Mouse (Mus musculus): ENCODE data around the gene Limk2. TPM values are rescaled to one million over a fixed set of nuclear protein-coding genes. Genes with fewer than 3 reads are reported as not detected.

Gene Limk2
- polyA plus RNA-seq, 1 experiment from 2014 or later = 134 TPM

DNA sequence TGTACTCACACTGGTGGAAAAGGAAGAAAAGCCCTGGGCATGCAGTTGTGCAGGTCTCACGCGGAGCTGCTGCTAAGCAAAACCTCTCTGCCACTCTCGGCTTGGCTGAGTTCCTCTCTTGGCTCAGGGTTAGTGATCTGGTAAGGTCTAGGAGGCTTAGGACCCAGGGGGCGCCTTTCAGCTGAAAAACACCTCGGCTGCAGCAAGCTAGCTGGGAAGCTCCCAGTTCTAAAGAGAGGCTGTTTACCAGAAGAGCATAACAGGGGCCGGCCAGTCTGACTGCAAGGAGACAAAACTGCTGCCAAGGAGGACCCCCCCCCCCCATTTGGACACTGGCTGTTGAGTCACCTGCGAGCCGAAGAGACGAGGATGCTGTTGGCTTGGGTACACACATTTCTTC, 78.4 kb downstream of the Limk2 start:
- Histone ChIP-seq H3K27ac (peak overlapping the region; percentile 67), H3K4me1 (replicated peaks) (peaks cover 30% of the 10 kb centered on the region), H3K4me3 (replicated peaks) (peak overlapping the region; percentile 61), H3K4me2 (replicated peaks) (peak overlapping the region; percentile 99), H3K36me3 (0 out of 2 replicates have a peak, but pooled peaks cover 10% of the 10 kb centered on the region), H3K9ac (replicated peaks) (peak overlapping the region; percentile 75), H3K27me3 (0 out of 2 replicates have a peak, but pooled peaks cover 5% of the 10 kb centered on the region), H3K9me3 (no peaks in the 10 kb centered on the region)
- 1% methylated on average over 9 of the region's 9 CpGs for WGBS
- peak; percentile 24; the same call in 1 of the 2 replicates for ATAC-seq

DNA sequence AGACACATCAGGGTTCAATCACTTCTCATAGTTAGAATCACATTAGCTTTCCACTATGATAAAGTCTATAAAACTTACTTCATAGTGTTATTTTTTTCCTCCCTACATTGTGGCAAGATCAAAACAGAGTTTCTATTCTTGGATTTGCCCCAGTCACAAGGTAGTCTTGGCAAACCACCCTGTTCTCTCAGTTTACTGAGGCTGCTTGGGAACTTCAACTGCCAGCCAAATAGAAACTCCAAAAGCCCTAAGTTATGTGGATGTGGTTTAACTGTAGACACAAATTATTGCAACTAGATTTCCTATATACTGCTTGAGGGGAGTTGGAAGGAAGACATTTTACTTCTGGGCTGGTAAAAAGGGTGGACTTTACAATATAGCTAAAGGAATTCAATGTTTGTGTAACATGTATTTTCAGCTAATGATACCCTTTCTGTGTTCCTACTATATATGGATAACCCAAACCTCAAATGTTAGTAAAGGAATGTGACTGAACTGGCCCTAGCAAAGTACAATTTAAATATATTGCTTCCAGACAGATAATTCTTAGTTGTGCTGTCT, 79.0 kb downstream of the Limk2 start, which contains the start of gene Pik3ip1:
Gene Pik3ip1, plus strand, starts transcription at position 511 of the 561 bp plus-strand sequence.
- Histone ChIP-seq H3K9me3 (no peaks in the 10 kb centered on the region), H3K27ac (peak within 1 kb of the TSS; percentile 67), H3K36me3 (0 out of 2 replicates have a peak, but pooled peaks cover 10% of the 10 kb centered on the region), H3K4me3 (replicated peaks) (peak within 1 kb of the TSS; percentile 61), H3K4me2 (replicated peaks) (peak within 1 kb of the TSS; percentile 99), H3K9ac (replicated peaks) (peak within 1 kb of the TSS; percentile 75), H3K4me1 (replicated peaks) (peaks cover 27% of the 10 kb centered on the region), H3K27me3 (0 out of 2 replicates have a peak, but pooled peaks cover 5% of the 10 kb centered on the region)
- ATAC-seq = no peak

GRCm38 (mm10) chr11:3328806-3329775, 79.9 kb downstream of the Limk2 start:
- Histone ChIP-seq H3K4me3 (replicated peaks) (no peak overlapping the region), H3K27me3 (0 out of 2 replicates have a peak, but pooled peaks cover 2% of the 10 kb centered on the region), H3K4me2 (replicated peaks) (no peak overlapping the region), H3K36me3 (0 out of 2 replicates have a peak, but pooled peaks cover 6% of the 10 kb centered on the region), H3K9ac (replicated peaks) (no peak overlapping the region), H3K9me3 (no peaks in the 10 kb centered on the region), H3K27ac (no peak overlapping the region), H3K4me1 (replicated peaks) (peaks cover 27% of the 10 kb centered on the region)
- 84% methylated on average over 11 of the region's 11 CpGs for WGBS
- no peak for ATAC-seq

- no peak overlapping the region for H3K4me3 ChIP-seq (replicated peaks)
- no peak overlapping the region for H3K4me2 ChIP-seq (replicated peaks)
- no peaks in the 10 kb centered on the region for H3K9me3 ChIP-seq
- no peaks in the 10 kb centered on the region for H3K36me3 ChIP-seq
- peaks cover 27% of the 10 kb centered on the region for H3K4me1 ChIP-seq (replicated peaks)
- no peak overlapping the region for H3K27ac ChIP-seq
- 83% methylated on average over 5 of the region's 5 CpGs for WGBS
- H3K27me3 ChIP-seq = no peaks in the 10 kb centered on the region
- H3K9ac ChIP-seq (replicated peaks) = no peak overlapping the region
- ATAC-seq = no peak
These were observed 80.7 kb downstream of the Limk2 start for GRCm38 (mm10) chr11:3328271-3328670.

GRCm38 (mm10) chr11:3318286-3318685, 90.7 kb downstream of the Limk2 start:
- ATAC-seq = no peak
- WGBS = 94% methylated on average over 3 of the region's 3 CpGs
- Histone ChIP-seq H3K4me2 (replicated peaks) (no peak overlapping the region), H3K4me3 (replicated peaks) (no peak overlapping the region), H3K9ac (replicated peaks) (no peak overlapping the region), H3K9me3 (no peaks in the 10 kb centered on the region), H3K36me3 (peaks cover 5% of the 10 kb centered on the region; the same call in 1 of the 2 replicates), H3K27me3 (no peaks in the 10 kb centered on the region), H3K27ac (no peak overlapping the region), H3K4me1 (replicated peaks) (no peaks in the 10 kb centered on the region)

GRCm38 (mm10) chr11:3314148-3314547, 94.8 kb downstream of the Limk2 start:
- Histone ChIP-seq H3K27me3 (no peaks in the 10 kb centered on the region), H3K4me1 (replicated peaks) (no peaks in the 10 kb centered on the region), H3K27ac (no peak overlapping the region), H3K36me3 (peaks cover 45% of the 10 kb centered on the region), H3K4me3 (replicated peaks) (no peak overlapping the region), H3K9me3 (no peaks in the 10 kb centered on the region), H3K4me2 (replicated peaks) (no peak overlapping the region), H3K9ac (replicated peaks) (no peak overlapping the region)
- 35% methylated on average over 2 of the region's 2 CpGs for WGBS
- peak; percentile 55; the same call in 1 of the 2 replicates for ATAC-seq

DNA sequence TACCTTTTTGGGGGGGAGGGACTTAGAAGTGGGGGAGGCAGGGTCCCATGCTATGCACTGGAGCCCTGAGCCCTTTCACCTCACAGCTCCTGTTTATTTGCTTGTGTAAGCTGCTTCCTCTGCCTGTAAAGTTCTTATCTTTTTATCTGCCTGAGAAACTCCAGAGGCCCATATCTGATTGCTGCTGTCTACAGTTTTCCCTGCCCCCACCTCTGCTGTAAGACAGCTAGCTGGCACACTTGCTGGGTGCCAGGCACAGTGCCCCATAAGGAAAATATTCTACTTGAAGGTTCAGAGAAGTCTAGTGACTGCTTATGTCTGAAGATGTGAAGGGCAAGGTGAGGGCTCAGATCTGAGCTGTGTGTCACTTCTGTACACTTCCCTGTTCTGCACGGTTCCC, 95.7 kb downstream of the Limk2 start:
- peaks cover 53% of the 10 kb centered on the region for H3K36me3 ChIP-seq

GRCm38 (mm10) chr11:3311586-3312347, 97.2 kb downstream of the Limk2 start:
- no peak overlapping the region for H3K27ac ChIP-seq
- no peaks in the 10 kb centered on the region for H3K27me3 ChIP-seq
- WGBS = 89% methylated on average over 10 of the region's 10 CpGs
- no peak for ATAC-seq
- H3K9ac ChIP-seq (replicated peaks) = no peak overlapping the region; the same call in 1 of the 2 replicates
- H3K4me2 ChIP-seq (replicated peaks) = no peak overlapping the region
- no peak overlapping the region for H3K4me3 ChIP-seq (replicated peaks)
- H3K4me1 ChIP-seq (replicated peaks) = no peaks in the 10 kb centered on the region
- H3K9me3 ChIP-seq = no peaks in the 10 kb centered on the region
- peaks cover 65% of the 10 kb centered on the region for H3K36me3 ChIP-seq

More for the DNA sequence above, 95.7 kb downstream of the Limk2 start:
- Histone ChIP-seq H3K4me1 (replicated peaks) (no peaks in the 10 kb centered on the region), H3K9ac (replicated peaks) (no peak overlapping the region), H3K4me2 (replicated peaks) (no peak overlapping the region), H3K9me3 (no peaks in the 10 kb centered on the region), H3K27ac (no peak overlapping the region), H3K27me3 (no peaks in the 10 kb centered on the region), H3K4me3 (replicated peaks) (no peak overlapping the region)
- 96% methylated on average over 1 of the region's 1 CpGs for WGBS
- no peak for ATAC-seq

DNA sequence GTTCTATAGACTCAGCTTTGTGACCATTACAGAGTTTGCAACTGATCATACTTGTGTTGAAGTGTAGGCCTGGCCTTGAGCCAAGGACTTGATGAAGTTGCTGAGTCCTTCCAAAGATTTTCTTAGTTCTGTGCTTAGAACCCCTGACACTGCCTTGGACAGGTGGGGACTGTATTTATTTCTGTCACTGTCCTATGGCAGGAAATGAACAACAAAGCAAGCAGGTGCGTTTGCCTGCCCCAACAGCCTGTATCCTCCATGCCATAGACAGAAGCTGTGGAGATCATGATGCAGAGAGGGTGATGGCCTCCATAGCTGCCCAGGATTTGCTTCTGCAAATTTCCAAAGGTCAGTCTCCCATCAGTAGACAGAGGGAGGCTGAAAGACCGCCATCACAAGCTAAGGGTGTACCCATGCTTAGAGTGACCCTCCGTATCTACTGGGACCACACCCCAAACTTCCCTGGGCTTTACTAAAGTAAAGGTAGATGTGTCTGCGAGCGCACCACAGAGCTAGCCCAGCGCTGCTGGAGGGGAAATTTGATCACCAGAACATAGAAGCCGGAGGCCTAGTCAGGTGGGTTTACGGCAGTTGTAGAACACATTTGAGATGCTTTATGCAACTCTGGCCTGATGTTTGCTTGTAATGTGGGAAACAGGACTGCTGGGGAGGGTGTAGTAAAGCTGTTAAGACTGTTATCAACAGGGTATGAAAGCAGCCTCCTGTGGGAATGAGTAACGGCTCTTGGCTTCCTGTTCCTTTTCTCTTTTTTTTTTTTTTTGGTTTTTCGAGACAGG, 98.0 kb downstream of the Limk2 start:
- H3K36me3 ChIP-seq = peaks cover 73% of the 10 kb centered on the region
- 94% methylated on average over 10 of the region's 10 CpGs for WGBS

GRCm38 (mm10) chr11:3309884-3310283, 99.1 kb downstream of the Limk2 start:
- Histone ChIP-seq H3K4me3 (replicated peaks) (no peak overlapping the region), H3K4me2 (replicated peaks) (no peak overlapping the region), H3K27me3 (no peaks in the 10 kb centered on the region), H3K9me3 (no peaks in the 10 kb centered on the region), H3K27ac (no peak overlapping the region), H3K36me3 (peaks cover 84% of the 10 kb centered on the region), H3K4me1 (replicated peaks) (no peaks in the 10 kb centered on the region), H3K9ac (replicated peaks) (no peak overlapping the region)
- no peak for ATAC-seq
- WGBS = 91% methylated on average over 4 of the region's 4 CpGs

More for the DNA sequence above, 98.0 kb downstream of the Limk2 start:
- Histone ChIP-seq H3K9me3 (no peaks in the 10 kb centered on the region), H3K4me2 (replicated peaks) (no peak overlapping the region), H3K4me3 (replicated peaks) (no peak overlapping the region), H3K27me3 (no peaks in the 10 kb centered on the region), H3K4me1 (replicated peaks) (no peaks in the 10 kb centered on the region), H3K27ac (no peak overlapping the region), H3K9ac (replicated peaks) (no peak overlapping the region)
- ATAC-seq = no peak

DNA sequence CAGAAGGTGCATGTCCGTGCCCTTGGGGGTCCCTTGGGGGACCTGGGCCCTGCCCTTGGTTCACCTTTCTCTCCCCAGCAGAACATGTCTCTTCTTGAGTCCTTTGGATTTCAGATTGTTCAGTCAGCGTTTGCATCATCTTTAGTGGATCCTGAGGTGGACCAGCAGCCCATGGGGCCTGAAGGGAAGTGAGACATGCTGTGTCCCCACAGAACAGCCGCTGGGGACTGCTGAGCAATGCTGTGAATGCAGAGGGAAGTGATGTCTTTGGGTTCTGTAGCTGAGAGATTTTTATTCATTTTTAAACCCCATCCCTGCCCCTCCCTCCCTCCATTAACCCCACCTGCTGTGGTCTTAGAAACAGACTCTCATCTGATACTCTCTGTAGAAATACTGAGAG, 101.1 kb downstream of the Limk2 start:
- no peak for ATAC-seq
- Histone ChIP-seq H3K4me2 (replicated peaks) (no peak overlapping the region), H3K4me1 (replicated peaks) (no peaks in the 10 kb centered on the region), H3K9ac (replicated peaks) (no peak overlapping the region), H3K36me3 (peaks cover 96% of the 10 kb centered on the region), H3K27ac (no peak overlapping the region), H3K27me3 (no peaks in the 10 kb centered on the region), H3K4me3 (replicated peaks) (no peak overlapping the region), H3K9me3 (no peaks in the 10 kb centered on the region)
- 96% methylated on average over 3 of the region's 3 CpGs for WGBS
